Mouse (Mus musculus) MEL (cell line): ENCODE data around the gene Cxcl5.

Experiments used
- CTCF ChIP-seq, 3 experiments: IDR thresholded peaks in 2 of 3; conservative IDR thresholded peaks in 1 of 3; 2 replicates each; pipeline ENCODE4 v1.5.1; 2011 to 2012; ENCODE audit warnings: low read length in 3 of 3, low read depth in 2 of 3, mild to moderate bottlenecking in 2 of 3, improper control_type of control experiment in 1 of 3, inconsistent platforms in 1 of 3, mixed read lengths in 1 of 3, moderate library complexity in 1 of 3; ENCODE audit not compliant: control insufficient read depth in 1 of 3, insufficient read depth in 1 of 3, poor library complexity in 1 of 3, severe bottlenecking in 1 of 3
- EP300 ChIP-seq, 2 experiments: IDR thresholded peaks; 2 replicates each; pipeline ENCODE4 v1.6.1; 2011; ENCODE audit warnings: improper control_type of control experiment in 2 of 2, low read length in 2 of 2, low read depth in 1 of 2, mild to moderate bottlenecking in 1 of 2
- HCFC1 ChIP-seq: IDR thresholded peaks from 2 replicates; pipeline ENCODE4 v1.6.1; 2012; ENCODE audit warnings: low read depth, mild to moderate bottlenecking, inconsistent platforms, low read length, improper control_type of control experiment, moderate library complexity
- MAZ ChIP-seq: IDR thresholded peaks from 2 replicates; pipeline ENCODE4 v1.6.1; 2012; ENCODE audit warnings: low read depth, mild to moderate bottlenecking, inconsistent platforms, low read length, improper control_type of control experiment
- MEF2A ChIP-seq: IDR thresholded peaks from 2 replicates; pipeline ENCODE4 v1.6.1; 2014; ENCODE audit warnings: low read depth, mild to moderate bottlenecking, inconsistent platforms, low read length, improper control_type of control experiment; ENCODE audit not compliant: poor library complexity, insufficient replicate concordance, severe bottlenecking; ENCODE audit errors: extremely low read depth
- MXI1 ChIP-seq: IDR thresholded peaks from 2 replicates; pipeline ENCODE4 v1.6.1; 2011; ENCODE audit warnings: mild to moderate bottlenecking, low read depth, low read length, improper control_type of control experiment
- NRF1 ChIP-seq: IDR thresholded peaks from 2 replicates; pipeline ENCODE4 v1.6.1; 2014; ENCODE audit warnings: low read depth, mild to moderate bottlenecking, inconsistent platforms, low read length, improper control_type of control experiment, moderate library complexity; ENCODE audit not compliant: poor library complexity, insufficient read depth, severe bottlenecking
- POLR2A ChIP-seq, 2 experiments: IDR thresholded peaks; 2 replicates each; pipeline ENCODE4 v1.6.1; 2011 to 2012; ENCODE audit warnings: low read length in 2 of 2, mild to moderate bottlenecking in 2 of 2, control low read depth in 1 of 2, improper control_type of control experiment in 1 of 2, low read depth in 1 of 2, moderate library complexity in 1 of 2; ENCODE audit not compliant: control insufficient read depth in 1 of 2, insufficient read depth in 1 of 2, poor library complexity in 1 of 2
- USF2 ChIP-seq, 2 experiments: IDR thresholded peaks; 2 replicates each; pipeline ENCODE4 v1.6.1; 2011 to 2012; ENCODE audit warnings: improper control_type of control experiment in 2 of 2, low read length in 2 of 2, borderline replicate concordance in 1 of 2, inconsistent platforms in 1 of 2, low read depth in 1 of 2, mild to moderate bottlenecking in 1 of 2; ENCODE audit not compliant: insufficient read depth in 1 of 2
- ZNF384 ChIP-seq: IDR thresholded peaks from 2 replicates; pipeline ENCODE4 v1.6.1; 2012; ENCODE audit warnings: low read depth, mild to moderate bottlenecking, inconsistent platforms, low read length, improper control_type of control experiment

- TF ChIP-seq EP300 (IDR thresholded peaks at IDR 0.05; ENCODE audit: low read depth in 1 of 2, low read length in 2 of 2), result no peak
- no peak for TF ChIP-seq POLR2A (IDR thresholded peaks at IDR 0.05; ENCODE audit: control insufficient read depth in 1 of 2, insufficient read depth in 1 of 2, low read depth in 1 of 2, low read length in 2 of 2, poor library complexity in 1 of 2)
- TF ChIP-seq CTCF (IDR thresholded peaks at IDR 0.05 in 2 of 3, conservative IDR thresholded peaks at IDR 0.05 in 1 of 3; ENCODE audit: control insufficient read depth in 1 of 3, insufficient read depth in 1 of 3, low read depth in 2 of 3, low read length in 3 of 3, poor library complexity in 1 of 3, severe bottlenecking in 1 of 3), result no peak
- TF ChIP-seq MAZ, result no peak
- no peak for TF ChIP-seq ZNF384
- no peak for TF ChIP-seq MEF2A
- TF ChIP-seq MXI1, result no peak
- TF ChIP-seq HCFC1, result no peak
- TF ChIP-seq NRF1, result no peak
- TF ChIP-seq USF2 (IDR thresholded peaks at IDR 0.05; ENCODE audit: borderline replicate concordance in 1 of 2, insufficient read depth in 1 of 2, low read depth in 1 of 2, low read length in 2 of 2), result no peak
Observed at GRCm38 (mm10) chr5:90778856-90779255, 19.7 kb downstream of the Cxcl5 start.
